Mouse (Mus musculus) limb, embryonic 11.5 days (tissue): ENCODE measurements around the gene Tmprss11f. TPM values are rescaled to one million over a fixed set of nuclear protein-coding genes. Genes with fewer than 3 reads are reported as not detected.
A peak's percentile ranks its signal among the peaks of the same experiment; 100 is the strongest.
"Not testable (repeated sequence)": the region's sequence is repeated elsewhere in the genome, so short reads cannot be mapped to it uniquely, and the experiment has no call there.

Source experiments
- ATAC-seq: fragments of 200-750 bp; cut with Nextera tagmentation; 2 replicates; pipeline ENCODE4 v1.8.0; 2017; ENCODE audit warnings: low read depth; ENCODE audit not compliant: insufficient number of reproducible peaks, low FRiP score, low TSS enrichment
- DNase-seq: peaks from one replicate; pipeline ENCODE4 v3.0.0-alpha.2; 2015; ENCODE audit warnings: low spot score
- H3K27ac ChIP-seq: fragments of 300-500 bp; sonication (generic); replicated peaks from 2 replicates; pipeline ENCODE4 v1.5.1; 2014; ENCODE audit warnings: low read depth, mild to moderate bottlenecking, low read length
- H3K27me3 ChIP-seq: fragments of 300-500 bp; sonication (generic); 2 replicates; pipeline ENCODE4 v1.6.1; 2014; ENCODE audit warnings: mild to moderate bottlenecking, low read length, mixed read lengths; ENCODE audit not compliant: control insufficient read depth, insufficient read depth
- H3K36me3 ChIP-seq: fragments of 300-500 bp; sonication (generic); 2 replicates; pipeline ENCODE4 v1.6.1; 2014; ENCODE audit warnings: mild to moderate bottlenecking, low read length, moderate library complexity, mixed read lengths; ENCODE audit not compliant: control insufficient read depth, insufficient read depth
- H3K4me1 ChIP-seq: fragments of 300-500 bp; sonication (generic); 2 replicates; pipeline ENCODE4 v1.6.1; 2014; ENCODE audit warnings: low read length, mixed read lengths; ENCODE audit not compliant: control insufficient read depth, insufficient read depth
- H3K4me2 ChIP-seq: fragments of 300-500 bp; sonication (generic); 2 replicates; pipeline ENCODE4 v1.6.1; 2014; ENCODE audit warnings: low read depth, mild to moderate bottlenecking, moderate library complexity; ENCODE audit not compliant: severe bottlenecking
- H3K4me3 ChIP-seq: fragments of 300-500 bp; sonication (generic); 2 replicates; pipeline ENCODE4 v1.5.1; 2014; ENCODE audit warnings: low read depth, low read length
- H3K9ac ChIP-seq: fragments of 300-500 bp; sonication (generic); 2 replicates; pipeline ENCODE4 v1.6.1; 2014; ENCODE audit warnings: mild to moderate bottlenecking, low read length
- H3K9me3 ChIP-seq: fragments of 300-500 bp; sonication (generic); 2 replicates; pipeline ENCODE4 v1.6.1; 2016; ENCODE audit warnings: low read length; ENCODE audit not compliant: control insufficient read depth
- WGBS: fragments of 180-500 bp; shearing (Covaris S2); extraction: QIAGEN DNeasy Blood & Tissue Kit; methylation state at CpG from one replicate; pipeline ENCODE4 v1.1.7; 2014; 5-methylcytosine and 5-hydroxymethylcytosine counted together
- polyA plus RNA-seq: library from polyadenylated mRNA; unstranded; fragments of >200 nt; fragmentation: Nextera tagmentation; extraction: Ambion mirVana; gene quantifications from 2 replicates; pipeline ENCODE4 v1.2.1, GENCODE M21; 2014

The Tmprss11f gene
- not detected in 2 replicates for polyA plus RNA-seq

GRCm38 (mm10) chr5:86632324-86632723, at the start of gene Tmprss11f:
Gene Tmprss11f, minus strand, starts transcription at chr5:86632424.
- no peaks in the 10 kb centered on the region for H3K27me3 ChIP-seq
- no peak for ATAC-seq
- H3K27ac ChIP-seq = no peak within 1 kb of the TSS
- H3K4me1 ChIP-seq = no peaks in the 10 kb centered on the region
- H3K9ac ChIP-seq = no peak within 1 kb of the TSS
- 64% methylated on average over 5 of the region's 5 CpGs for WGBS
- no peak within 1 kb of the TSS for H3K4me2 ChIP-seq
- H3K4me3 ChIP-seq = no peak within 1 kb of the TSS
- H3K9me3 ChIP-seq = no peaks in the 10 kb centered on the region
- no peak for DNase-seq
- H3K36me3 ChIP-seq = no peaks in the 10 kb centered on the region

GRCm38 (mm10) chr5:86676262-86676661, 44.0 kb upstream of the Tmprss11f start, which contains the start of gene Tmprss11b:
Gene Tmprss11b, minus strand, starts transcription at chr5:86676362.
- ATAC-seq (no peak), DNase-seq (no peak)
- Histone ChIP-seq H3K27ac (no peak within 1 kb of the TSS), H3K4me1 (no peaks in the 10 kb centered on the region), H3K9me3 (no peaks in the 10 kb centered on the region), H3K9ac (no peak within 1 kb of the TSS), H3K4me3 (no peak within 1 kb of the TSS), H3K4me2 (no peak within 1 kb of the TSS), H3K27me3 (no peaks in the 10 kb centered on the region), H3K36me3 (no peaks in the 10 kb centered on the region)
- WGBS = 85% methylated on average over 5 of the region's 5 CpGs

DNA sequence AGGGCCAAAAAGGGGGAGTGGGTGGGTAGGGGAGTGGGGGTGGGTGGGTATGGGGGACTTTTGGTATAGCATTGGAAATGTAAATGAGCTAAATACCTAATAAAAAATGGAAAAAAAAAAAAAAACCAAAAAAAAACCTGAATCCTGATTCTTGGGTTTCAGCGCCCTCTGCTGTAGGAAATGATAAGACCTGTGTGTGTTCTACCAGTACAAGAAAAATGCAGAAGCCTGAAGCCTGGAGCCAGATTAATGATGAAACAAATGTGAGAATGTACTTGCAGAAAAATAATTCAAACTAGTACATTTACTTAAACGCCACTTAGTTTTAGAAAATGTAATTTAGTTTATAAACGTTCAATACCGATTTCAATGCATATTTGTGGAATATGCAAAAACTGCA, 17.0 kb upstream of the Tmprss11f start:
- DNase-seq = peak; percentile 41
- H3K9ac ChIP-seq, H3K4me1 ChIP-seq, H3K27me3 ChIP-seq, H3K9me3 ChIP-seq, H3K4me3 ChIP-seq, H3K36me3 ChIP-seq, H3K4me2 ChIP-seq, H3K27ac ChIP-seq, ATAC-seq: not testable (repeated sequence)
- WGBS = 30% methylated on average over 4 of the region's 4 CpGs

- no peak for ATAC-seq
- no peak for DNase-seq
Measured at GRCm38 (mm10) chr5:86640795-86641194, 8.6 kb upstream of the Tmprss11f start.

DNA sequence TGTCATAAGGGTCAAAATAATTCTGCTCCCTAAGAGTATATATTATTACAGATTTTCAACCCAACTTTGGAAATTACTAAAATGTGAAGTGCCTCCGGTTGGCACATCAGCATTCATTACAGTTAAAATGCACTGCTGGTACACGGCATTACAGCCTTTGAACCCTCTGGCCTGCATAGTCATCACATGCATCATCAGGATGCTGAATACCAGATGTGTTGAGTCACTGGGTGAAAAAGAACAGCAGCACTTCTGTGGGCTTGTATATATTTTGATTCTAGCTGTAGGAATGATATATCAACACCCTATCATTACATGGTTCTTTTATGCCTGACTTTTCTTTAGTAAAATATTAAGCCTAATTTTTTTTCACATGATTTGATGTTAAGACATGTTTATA, 1.5 kb downstream of the Tmprss11f start:
- ATAC-seq (no peak), DNase-seq (no peak)
- H3K4me3 ChIP-seq = no peak overlapping the region
- 73% methylated on average over 2 of the region's 2 CpGs for WGBS
- H3K9ac ChIP-seq = no peak overlapping the region
- no peaks in the 10 kb centered on the region for H3K4me1 ChIP-seq
- H3K4me2 ChIP-seq = no peak overlapping the region
- no peak overlapping the region for H3K27ac ChIP-seq
- H3K36me3 ChIP-seq = no peaks in the 10 kb centered on the region
- no peaks in the 10 kb centered on the region for H3K27me3 ChIP-seq
- no peaks in the 10 kb centered on the region for H3K9me3 ChIP-seq

More at GRCm38 (mm10) chr5:86640795-86641194, 8.6 kb upstream of the Tmprss11f start:
- H3K4me2 ChIP-seq = no peak overlapping the region
- H3K27me3 ChIP-seq = no peaks in the 10 kb centered on the region
- no peaks in the 10 kb centered on the region for H3K4me1 ChIP-seq
- H3K4me3 ChIP-seq = no peak overlapping the region
- H3K9me3 ChIP-seq = no peaks in the 10 kb centered on the region
- no peaks in the 10 kb centered on the region for H3K36me3 ChIP-seq
- H3K27ac ChIP-seq = no peak overlapping the region
- H3K9ac ChIP-seq = no peak overlapping the region
- 75% methylated on average over 3 of the region's 3 CpGs for WGBS

- 71% methylated on average over 1 of the region's 1 CpGs for WGBS
- Histone ChIP-seq H3K27ac (no peak overlapping the region), H3K9me3 (no peaks in the 10 kb centered on the region), H3K4me2 (no peak overlapping the region), H3K4me3 (no peak overlapping the region), H3K36me3 (no peaks in the 10 kb centered on the region), H3K4me1 (no peaks in the 10 kb centered on the region), H3K9ac (no peak overlapping the region), H3K27me3 (no peaks in the 10 kb centered on the region)
- no peak for ATAC-seq
- DNase-seq = no peak
Measured at GRCm38 (mm10) chr5:86621778-86622177, 10.4 kb downstream of the Tmprss11f start.

GRCm38 (mm10) chr5:86585896-86586295, 46.3 kb downstream of the Tmprss11f start:
- no peaks in the 10 kb centered on the region for H3K36me3 ChIP-seq
- H3K9ac ChIP-seq = no peak overlapping the region
- H3K4me1 ChIP-seq = no peaks in the 10 kb centered on the region
- no peak overlapping the region for H3K27ac ChIP-seq
- no peak overlapping the region for H3K4me3 ChIP-seq
- WGBS = 89% methylated on average over 3 of the region's 3 CpGs
- H3K4me2 ChIP-seq = no peak overlapping the region
- ATAC-seq (no peak), DNase-seq (no peak)
- H3K27me3 ChIP-seq = no peaks in the 10 kb centered on the region
- H3K9me3 ChIP-seq = no peaks in the 10 kb centered on the region

- H3K27ac ChIP-seq = no peak overlapping the region
- H3K27me3 ChIP-seq = no peaks in the 10 kb centered on the region
- no peak overlapping the region for H3K4me3 ChIP-seq
- ATAC-seq (no peak), DNase-seq (no peak)
- no peaks in the 10 kb centered on the region for H3K9me3 ChIP-seq
- H3K36me3 ChIP-seq = no peaks in the 10 kb centered on the region
- 92% methylated on average over 5 of the region's 5 CpGs for WGBS
- no peak overlapping the region for H3K9ac ChIP-seq
- no peaks in the 10 kb centered on the region for H3K4me1 ChIP-seq
- no peak overlapping the region for H3K4me2 ChIP-seq
Measured at GRCm38 (mm10) chr5:86582618-86583017, 49.6 kb downstream of the Tmprss11f start.

GRCm38 (mm10) chr5:86581998-86582397, 50.2 kb downstream of the Tmprss11f start:
- Histone ChIP-seq H3K27ac (no peak overlapping the region), H3K36me3 (no peaks in the 10 kb centered on the region), H3K4me2 (no peak overlapping the region), H3K27me3 (no peaks in the 10 kb centered on the region), H3K4me3 (no peak overlapping the region), H3K9me3 (no peaks in the 10 kb centered on the region), H3K9ac (no peak overlapping the region), H3K4me1 (no peaks in the 10 kb centered on the region)
- 86% methylated on average over 5 of the region's 5 CpGs for WGBS
- DNase-seq (no peak), ATAC-seq (no peak)
